Mouse (Mus musculus) gastrocnemius, postnatal 10 days (tissue): ENCODE measurements at regions not wholly inside any gene's neighbourhood (a gene's known extent, or its start where the extent isn't known, plus 50 kb on each side); places are given as distances from the start of the nearest gene placed in this dataset.

Experiments used
- DNase-seq: peaks from one replicate; pipeline ENCODE4 v3.0.0; 2021; ENCODE audit warnings: mixed read lengths

DNA sequence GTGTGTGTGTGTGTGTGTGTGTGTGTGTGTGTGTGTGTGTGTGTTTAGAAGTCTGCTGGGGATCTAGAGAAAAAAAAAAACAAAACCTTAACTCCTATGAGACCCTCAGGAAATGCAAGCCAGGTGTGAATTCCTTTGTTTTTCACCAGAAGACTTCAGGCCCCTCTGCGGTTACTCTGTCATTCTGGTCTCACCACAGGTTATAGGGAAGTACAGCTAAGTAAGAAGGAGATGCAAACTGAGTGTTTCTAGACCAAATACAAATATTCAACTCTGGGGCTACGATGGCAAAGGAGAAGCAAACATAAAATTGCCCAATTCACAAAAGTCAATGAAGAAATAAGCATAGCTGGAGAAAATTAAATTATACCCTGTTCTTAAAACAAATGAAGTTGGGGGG lies 54.9 kb upstream of the Basp1 start:
- DNase-seq, result no peak

DNA sequence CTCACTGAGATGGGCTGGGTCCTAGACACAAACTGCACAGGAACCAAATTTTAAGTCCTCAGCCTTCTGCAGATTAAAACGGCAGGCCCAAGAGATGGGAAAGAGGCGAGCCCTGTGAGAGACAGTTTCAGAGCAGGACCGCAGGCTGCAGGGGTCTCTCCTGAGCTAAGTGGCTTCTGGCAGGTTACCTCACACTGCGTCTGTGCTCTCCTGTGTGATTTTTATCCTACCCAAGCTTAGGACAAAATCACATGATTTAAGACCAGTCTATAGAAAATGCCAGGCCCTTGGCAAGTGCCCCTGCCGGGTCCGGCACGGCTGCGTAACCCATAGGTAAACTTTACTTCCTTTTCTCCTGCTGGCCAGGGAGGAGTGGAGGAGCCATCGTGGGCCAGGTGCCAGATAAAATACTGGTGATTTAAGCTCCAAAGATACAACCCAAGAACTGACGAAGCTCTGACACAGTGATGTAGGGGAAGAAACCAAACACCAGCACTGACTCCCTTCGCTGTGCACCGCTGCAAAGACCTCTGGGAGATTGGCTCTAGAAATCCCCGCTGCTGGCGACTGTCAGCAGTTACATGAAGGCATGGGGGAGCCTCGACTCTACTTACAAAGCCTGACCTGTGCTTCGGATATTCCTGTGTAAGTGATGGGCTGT lies 55.8 kb upstream of the Basp1 start:
- no peak for DNase-seq

DNA sequence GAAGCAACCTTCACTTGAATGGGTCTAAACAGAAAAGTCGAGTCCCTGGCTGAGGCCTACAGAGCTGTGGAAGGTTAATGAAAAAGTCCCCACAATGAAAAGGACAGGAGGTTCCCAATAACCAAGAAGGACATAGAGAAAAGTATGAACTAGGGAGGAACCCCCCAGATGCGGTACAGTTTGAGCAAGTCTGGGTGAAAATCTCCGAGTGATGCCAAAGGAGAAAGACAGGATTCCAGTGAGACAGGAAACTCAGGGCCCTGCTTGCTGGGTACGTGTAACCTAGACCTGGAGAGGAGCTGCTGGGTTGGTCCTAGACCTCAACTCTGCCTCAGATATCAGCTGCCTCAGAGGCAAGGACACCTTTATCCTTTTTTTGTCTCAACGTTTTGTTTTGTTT lies 57.8 kb upstream of the Basp1 start:
- DNase-seq, result no peak

DNA sequence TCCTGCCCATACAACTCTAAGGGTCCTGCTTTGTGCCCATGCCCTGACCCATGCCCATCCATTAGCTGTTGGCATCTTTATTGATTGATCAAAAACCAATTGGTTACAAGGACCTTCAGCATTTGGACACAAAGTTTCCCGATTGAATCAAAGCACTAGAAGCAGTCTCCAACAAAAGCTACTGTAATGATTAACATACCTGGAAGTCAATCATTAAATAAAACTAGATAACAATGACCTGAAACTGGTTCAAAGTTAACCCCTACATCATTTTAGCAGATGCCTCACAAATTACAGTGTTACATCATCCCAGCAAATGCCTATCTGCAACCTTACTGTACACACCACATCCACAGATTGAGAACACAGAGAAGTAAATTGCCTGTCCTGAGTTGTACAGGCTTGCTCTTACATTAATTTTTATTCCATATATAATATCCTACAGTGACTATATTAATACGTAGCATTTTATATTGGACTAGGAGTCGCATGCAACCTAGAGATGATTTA lies 59.7 kb upstream of the Basp1 start:
- DNase-seq, result no peak

DNA sequence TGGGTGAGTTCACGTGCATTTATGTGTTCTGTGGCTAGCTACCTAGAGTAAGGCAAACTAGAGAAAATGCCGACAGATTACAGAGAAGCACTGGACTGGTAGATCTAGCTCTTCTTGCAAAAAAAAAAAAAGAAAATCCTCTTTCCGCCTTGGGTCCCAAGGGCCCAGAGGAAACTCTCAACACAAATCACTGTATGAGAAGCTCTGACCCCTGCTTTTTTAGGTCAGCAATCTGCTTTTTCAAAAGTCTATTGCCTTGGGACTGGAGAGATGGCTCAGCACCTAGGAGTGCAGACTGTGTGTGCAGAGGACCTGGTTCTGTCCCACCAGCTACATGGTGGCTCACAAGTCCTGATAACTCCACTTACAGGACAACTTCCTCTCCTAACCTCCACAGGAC lies 60.5 kb upstream of the Basp1 start:
- no peak for DNase-seq

DNA sequence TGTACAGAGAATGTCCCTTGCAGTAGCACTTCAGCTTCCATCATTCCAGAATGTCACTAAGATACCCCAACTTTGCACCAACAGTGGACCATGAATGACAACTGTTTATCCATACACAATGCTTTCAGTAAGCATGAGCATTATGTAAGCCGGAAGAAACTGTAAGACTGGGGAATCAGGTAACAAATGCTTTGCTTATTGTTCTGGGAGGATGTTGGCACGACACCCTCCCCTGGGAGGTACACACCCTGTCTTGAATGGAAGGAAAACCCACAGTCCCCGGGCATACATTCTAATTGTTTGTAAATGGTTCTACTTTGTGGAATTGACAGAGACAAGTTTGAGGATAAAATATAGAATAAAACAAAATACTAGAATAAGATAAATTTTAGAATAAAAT lies 69.0 kb upstream of the Basp1 start:
- DNase-seq, result no peak

DNA sequence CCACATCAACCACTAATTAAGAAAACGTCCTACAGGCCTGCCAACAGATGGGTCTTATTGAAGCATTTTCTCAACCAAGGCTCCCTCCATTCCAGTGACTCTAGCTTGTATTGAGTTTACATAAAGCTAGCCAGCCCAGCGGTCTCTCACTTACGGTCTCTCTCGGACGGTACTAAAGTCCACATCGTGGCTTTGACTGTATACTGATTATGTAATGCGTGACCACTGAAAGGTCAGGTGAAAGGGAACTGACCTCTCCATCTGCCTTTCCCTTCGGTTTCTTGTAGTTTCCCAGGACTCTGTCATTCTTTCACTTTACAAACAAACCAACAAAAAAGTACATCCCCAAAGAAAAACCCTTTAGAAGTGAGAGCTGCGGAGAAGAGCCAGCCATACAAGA lies 71.8 kb upstream of the Basp1 start:
- DNase-seq, result no peak

DNA sequence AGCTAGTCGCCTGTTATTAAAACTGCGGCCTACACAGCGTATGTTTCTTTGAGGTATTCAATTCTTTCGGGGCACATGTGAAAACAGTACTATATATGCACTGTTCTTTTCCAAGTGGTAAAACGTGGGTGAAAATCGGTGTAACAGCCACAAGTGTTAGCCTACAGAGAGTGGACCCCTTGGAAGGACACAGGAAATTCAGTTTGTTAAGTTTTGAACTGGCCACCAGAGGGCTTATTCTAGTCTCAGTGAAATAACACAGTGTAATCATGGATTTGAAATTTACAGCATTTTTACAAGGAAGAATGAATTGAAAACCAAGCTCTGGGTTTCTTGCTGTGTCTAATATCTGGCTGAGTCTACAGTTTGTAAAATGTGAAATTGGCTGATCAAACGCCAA lies 72.6 kb upstream of the Basp1 start:
- no peak for DNase-seq

DNA sequence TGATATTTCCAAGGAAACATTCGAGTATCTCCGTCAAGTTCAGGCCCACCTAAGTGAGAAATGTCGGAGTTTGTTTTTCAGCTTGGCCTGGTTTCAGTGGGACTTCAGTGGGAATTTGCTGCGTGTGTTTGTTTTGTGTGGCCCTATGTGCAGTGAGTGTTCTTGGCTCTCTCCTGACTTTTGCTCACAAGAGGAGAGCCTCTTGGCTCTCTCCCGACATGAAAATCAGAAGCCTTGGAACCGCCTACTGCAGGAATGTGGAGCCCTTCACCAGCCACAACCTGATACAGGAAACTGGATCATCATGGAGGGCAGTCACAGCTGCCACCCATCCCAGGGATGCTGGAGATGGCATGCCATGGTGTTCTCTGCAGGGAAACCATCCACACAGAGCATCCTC lies 76.2 kb upstream of the Basp1 start:
- no peak for DNase-seq

DNA sequence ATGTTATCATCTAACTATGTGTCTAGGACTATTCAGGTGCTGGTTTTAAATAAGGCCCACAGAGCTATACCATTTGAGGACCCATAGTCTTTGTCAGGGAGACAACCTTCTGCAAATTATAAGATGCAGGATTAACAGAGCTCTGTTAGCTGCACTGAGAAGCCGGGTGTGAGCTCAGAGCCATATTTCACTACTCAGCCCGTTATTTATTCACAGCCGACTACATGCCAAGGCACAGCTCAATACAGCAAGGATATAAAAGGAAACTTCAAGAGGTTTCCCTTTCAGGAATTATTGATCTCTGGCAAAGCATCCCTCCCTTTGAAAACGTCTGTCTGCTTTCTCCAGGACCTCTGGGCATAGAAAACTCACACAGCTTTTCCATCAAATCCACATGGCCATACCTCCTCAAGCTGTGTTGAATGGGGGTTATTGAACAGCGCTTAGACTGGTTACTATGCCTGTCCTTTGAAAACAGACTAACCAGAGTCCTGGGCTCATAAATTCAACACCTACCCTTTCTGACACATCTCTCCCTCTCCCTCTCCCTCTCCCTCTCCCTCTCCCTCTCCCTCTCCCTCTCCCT lies 78.7 kb upstream of the Basp1 start:
- DNase-seq, result no peak

DNA sequence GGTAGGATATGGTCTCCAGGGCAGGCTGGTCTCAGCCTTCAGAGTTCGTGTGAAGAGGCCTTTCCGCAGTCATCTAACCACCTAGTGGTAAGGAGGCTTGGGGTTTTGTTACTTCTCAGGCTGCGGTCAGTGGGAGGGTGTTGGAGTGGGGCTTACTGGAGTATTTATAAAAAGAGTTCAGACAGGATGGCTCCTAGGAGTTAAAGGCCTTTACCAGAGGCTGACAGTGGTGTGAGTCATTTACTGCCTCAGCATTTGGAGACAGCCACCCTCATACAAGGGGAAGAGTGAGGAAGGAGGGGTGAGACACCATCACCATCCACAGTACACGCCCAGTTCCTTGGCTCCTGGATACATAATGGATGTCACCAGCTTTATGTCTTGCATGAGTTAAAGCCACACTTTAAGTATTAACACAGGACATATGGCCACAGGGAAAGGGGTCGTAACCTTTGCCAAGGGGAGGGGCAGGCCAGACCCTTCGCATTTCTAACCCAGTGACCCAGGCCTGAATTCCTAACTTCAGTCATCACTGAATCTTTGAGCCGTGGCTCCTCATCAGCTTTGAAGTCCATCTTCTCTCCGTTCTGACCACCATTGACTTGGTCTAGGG lies 81.2 kb upstream of the Basp1 start:
- no peak for DNase-seq

DNA sequence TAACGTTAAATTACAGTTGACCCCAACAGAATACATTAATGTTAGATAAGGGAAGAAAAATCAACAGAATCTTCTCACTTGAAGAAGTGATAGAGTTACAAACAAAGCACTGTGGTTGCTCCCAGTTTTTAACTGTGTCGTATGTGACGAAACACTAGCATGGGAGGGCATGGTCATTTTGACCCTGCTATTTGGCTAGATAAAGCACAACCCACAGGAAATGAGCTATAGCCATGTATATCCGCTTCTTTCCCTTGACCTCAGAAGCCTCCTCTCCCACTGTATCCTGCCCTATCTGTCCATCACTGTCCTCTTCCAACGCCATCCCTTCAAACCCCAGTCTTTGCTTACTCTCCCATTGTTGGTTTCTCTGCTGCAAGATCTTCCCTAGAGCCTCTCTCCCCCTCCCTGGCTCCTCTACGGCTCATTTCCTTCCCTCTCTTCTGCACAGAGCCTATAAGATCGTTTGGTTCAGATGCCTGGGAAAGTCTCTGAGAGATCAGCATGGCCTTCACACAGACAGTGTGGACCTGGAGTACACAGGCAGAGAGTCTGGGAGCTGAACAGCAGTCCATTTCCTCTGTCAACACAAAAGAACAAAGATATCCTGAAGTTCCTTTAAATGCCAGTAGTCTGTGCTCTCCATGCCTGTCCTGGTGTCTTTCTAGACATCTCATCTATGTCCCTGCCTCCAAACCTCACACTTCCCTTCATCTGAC lies 82.5 kb upstream of the Basp1 start:
- no peak for DNase-seq

DNA sequence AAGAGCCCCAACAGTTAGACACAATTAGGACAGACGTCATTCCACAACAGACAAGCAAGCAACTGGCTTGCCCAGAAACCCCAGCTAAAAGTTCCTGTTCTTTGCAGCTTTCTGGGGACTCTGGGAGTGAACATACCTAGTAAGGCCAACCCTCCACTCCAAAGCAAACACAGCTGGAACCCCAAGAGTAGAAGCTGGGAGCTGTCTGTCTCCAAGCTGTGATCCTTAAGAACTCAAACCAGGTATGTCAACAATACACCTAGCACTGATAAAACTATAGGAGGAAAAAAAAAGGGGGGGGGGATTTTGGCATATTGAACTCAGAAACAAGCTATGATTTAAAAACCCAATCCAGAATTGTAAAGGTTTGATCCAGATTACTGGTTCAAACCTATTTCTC lies 84.2 kb upstream of the Basp1 start:
- DNase-seq, result no peak

DNA sequence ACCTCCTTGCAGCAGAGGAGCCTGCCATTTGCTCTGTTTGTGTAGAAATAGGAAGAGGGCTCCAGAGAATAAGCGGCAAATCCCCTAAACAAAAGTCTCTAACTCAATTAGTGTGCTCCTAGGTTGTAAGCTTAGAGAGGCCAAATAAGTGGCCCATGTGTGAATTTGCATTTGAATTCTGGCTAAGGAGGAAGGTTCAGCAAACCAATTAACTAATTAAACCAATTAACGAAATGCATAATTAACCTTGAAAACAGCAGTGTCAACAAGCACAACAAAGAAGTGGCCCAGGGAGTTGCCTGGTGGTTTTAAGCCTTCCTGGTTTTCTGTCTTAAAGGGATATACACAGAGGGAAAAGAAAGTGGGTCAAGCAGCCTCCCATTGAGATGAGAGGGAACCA lies 84.9 kb upstream of the Basp1 start:
- DNase-seq, result no peak

DNA sequence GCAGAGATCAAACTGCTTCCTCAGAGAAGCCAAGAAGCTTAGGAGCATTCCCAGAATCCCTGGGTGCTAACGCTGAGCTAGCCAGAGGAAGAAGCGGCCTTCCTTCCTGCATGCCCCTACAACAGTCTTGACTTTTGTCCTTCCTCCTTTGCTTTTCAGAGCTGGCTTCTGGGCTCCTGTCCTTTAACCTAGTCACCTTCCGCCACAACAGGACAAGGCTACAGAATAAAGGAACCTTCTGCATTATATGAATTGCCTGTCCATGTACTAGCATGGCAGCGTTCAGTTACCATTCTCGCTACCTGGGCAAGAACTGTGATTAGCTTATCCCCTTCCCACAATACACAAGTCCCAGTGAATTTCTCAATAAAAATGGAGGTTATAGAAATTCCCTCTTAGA lies 88.9 kb upstream of the Basp1 start:
- DNase-seq, result no peak

DNA sequence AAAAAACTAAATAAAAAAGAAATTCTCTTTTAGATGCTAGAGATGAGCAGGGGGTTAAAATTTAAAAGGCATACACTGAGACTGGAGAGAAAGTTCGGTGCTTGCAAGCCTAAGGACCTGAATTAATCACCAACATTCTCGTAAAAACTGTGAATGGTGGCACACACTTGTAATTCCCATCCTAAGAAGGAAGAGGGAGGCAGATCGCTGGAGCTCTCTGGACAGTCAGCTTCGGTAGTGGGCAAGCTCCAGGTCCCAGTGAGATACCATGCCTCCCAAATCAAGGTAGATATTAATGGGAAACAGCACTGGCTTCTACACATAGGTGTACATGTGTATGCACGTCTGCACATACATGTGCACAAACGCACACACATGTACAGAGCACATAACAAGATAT lies 89.5 kb upstream of the Basp1 start:
- no peak for DNase-seq

DNA sequence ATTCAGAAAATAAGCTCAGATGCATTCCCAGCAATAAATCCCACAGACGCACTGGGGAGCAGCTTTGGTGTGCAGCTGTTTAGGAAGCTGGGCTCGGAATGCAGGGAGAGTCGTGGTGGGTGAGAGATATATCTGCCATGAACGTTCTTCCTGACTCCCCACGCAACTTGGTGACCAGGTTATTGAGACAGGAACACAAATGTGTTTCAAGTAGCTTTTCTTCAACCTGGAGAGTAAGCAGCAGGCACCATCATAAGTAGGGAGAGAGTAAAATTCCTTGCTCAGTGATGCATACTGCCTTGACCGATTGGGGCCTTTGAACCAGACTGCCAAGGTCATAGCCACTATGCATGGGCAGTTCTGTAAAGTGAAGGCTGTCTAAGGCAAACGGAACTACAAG lies 95.6 kb upstream of the Basp1 start:
- no peak for DNase-seq

DNA sequence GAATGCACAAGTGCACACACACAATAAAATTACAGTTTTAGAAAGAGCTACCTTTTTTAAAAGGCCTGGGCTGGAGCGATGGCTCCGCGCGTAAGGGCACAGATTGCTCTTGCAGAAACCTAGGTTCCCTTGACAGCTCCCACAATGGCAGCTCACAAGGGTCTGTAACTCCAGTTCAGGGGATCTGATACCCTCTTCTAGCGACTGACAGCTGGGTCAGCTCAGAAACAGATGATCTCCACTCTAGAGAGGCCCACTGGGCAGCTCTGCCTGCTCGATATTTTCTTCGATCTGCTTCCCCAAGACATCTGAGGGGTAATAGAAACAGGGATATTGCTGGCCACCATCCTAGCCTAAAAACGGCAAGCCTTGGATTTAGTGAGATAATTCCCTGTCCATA lies 96.0 kb upstream of the Basp1 start:
- DNase-seq, result no peak

DNA sequence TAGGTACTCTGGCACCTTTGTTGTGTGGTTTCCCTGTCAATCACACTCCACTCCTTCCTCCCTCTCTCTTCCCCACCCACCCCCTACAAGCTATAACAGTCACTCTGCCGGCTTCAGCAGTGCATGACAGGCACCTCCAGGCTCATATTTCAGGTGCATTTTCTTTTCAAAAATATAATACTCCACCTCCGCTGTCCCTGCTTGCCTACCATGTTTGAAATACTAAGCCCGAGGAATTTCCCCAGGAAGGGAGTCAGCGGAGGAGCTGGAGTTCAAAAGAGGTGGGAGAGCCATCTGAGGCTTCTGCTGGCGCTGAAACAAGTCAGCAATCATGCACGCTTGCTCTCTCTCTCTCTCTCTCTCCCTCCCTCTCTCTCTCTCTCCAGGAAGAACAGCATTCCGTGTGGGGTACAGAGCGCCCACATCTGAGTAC lies 96.5 kb upstream of the Basp1 start:
- no peak for DNase-seq

DNA sequence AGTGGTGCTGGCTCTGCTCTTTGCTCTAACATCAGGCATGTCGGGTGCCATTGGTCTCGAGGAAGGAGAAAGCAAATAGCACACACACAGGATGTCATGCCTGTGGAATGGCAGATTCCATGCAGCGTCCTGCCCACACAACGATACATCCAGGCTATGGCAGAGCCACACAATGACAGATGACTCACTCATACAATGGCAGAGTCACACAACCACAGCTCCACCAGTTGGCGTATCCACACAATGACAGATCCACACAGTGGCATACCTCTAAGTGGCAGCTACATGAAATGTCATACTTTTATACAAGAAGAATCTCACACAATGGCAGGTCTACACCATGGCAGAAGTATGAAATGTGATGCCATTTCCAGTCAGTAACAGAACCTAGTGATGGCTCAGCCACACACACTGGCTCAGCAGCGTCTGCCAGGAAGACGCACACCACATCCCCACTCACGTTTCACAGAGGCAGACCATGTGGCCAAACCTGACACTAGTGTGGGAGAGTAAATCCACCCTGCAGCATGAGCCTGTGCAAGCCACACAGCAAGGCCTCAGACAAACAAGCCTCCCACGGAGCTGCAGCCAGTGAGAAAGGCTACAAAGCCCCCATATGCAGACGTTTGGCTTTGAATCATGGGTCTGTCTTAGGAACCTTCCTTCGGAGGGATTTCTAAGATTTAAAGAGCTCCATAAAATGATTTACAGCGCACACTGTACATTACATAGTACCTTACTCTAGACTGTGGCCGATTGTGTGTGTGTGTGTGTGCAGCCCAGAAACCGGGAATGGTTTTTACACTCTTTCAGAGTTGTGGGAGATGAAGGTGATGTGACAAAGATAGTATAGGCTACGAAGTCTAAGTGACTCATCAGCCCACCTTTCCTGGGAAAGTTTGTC lies 104.0 kb upstream of the Myo10 start:
- DNase-seq, result no peak

DNA sequence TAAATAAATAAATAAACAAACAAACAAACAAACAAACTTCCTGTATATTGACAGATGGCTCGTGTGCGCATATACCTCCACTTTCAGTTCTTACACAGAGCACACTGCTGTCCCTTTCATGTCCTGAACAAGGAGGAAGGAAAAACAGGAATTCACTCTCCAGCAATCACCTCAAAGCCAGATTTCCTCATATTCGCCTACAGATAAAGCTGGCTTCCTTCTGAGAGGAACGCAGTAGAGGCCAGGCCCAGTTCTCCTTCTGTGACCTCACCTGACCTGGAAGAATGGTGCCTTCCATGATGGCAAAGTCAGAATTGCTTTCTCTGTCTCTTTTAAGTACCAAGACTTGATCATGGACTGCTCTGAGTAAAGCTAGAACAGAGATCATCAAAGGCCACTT lies 98.1 kb upstream of the Myo10 start:
- no peak for DNase-seq

DNA sequence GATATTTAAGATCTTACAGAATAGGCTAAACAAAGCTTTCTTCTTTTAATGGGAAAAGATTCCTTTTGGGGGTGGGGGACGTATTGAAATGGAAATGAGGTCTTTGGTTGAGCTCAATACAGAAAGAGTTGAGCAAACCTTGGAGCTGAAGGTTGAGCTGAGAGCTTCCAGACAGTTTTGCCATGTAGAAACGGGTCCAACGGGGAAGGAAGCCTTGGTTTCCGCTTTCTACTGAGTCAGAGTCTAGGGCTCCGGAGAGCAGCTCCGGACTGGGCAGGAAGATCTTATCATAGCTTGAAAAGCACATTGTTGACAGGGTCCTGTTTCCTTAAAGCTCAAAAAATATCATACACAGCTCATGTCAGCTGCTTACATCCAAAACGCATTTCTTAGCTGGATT lies 97.0 kb upstream of the Myo10 start:
- no peak for DNase-seq
